Mouse (Mus musculus) bone marrow macrophage, adult 2 months (primary cell): ENCODE data around the gene Atf7.

Experiments
- CTCF ChIP-seq: IDR thresholded peaks from 2 replicates; pipeline ENCODE4 v1.5.1; 2012; ENCODE audit warnings: low read depth, mild to moderate bottlenecking, low read length, moderate library complexity
- POLR2A ChIP-seq: IDR thresholded peaks from 2 replicates; pipeline ENCODE4 v1.6.1; 2012; ENCODE audit warnings: mild to moderate bottlenecking, low read depth, low read length, borderline replicate concordance

DNA sequence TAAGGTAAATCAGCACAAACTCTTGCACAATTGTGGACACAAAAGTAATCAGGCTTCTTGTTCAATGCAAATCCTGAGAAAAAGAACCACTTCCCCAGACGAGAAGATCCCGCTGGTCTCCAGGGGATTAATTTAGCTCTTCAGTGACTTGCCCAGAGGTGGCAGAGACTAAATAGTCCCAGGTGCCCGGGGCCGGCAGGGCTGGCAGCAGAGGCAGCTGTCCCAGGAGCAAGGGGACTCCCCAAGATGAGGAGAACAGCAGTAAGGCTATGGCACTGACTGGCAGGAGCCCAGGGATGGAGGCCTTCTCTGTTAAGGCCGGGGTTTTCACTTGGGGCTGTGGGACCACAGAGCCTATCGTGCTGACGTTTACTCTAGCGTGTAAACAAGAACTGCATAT, 38.6 kb upstream of the Atf7 start:
- TF ChIP-seq POLR2A (no peak), CTCF (no peak)
